Mouse (Mus musculus): ENCODE measurements around the gene Rxrg.

DNA sequence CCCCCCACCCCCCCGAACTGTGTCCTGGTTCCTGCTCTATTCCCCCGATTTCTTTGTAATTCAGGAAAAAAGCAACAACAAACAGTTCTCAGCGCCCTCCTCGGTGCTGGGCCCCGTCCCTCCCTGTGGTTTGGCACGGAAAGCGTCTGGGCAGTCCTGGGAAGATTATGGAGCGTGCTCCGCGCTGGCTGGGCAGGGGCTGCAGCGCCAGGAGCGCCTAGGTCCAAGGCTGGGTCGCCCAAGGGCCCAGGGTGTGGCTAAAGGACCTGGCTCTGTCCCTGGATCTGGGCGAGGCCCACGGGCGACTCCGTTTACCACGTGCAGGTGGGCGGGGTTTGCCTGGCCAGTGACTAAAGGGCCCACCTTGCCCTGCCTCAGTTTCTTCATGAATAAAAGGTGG lies 62.9 kb downstream of the Rxrg start:
- TF ChIP-seq CTCF (IDR thresholded peaks at IDR 0.05; ENCODE audit: low read depth, low read length) = no peak
- no peak for TF ChIP-seq POLR2AphosphoS5 (IDR thresholded peaks at IDR 0.05; ENCODE audit: insufficient replicate concordance, low read depth, low read length)
- TF ChIP-seq GATA1 (IDR thresholded peaks at IDR 0.05; ENCODE audit: borderline replicate concordance, low read length) = no peak
- TF ChIP-seq TAL1 (conservative IDR thresholded peaks at IDR 0.05; ENCODE audit: low read depth, low read length) = no peak

All from G1E (cell line).